Mouse (Mus musculus) lung, adult 18-20 months (tissue): ENCODE data around the gene Rcsd1.
A peak's percentile ranks its signal among the peaks of the same experiment; 100 is the strongest.

Experiments
- DNase-seq, 2 experiments: peaks; one replicate each; pipeline ENCODE4 v3.0.0; 2022; ENCODE audit warnings: mixed read lengths in 2 of 2

Rcsd1 gene

GRCm38 (mm10) chr1:165618201-165618624, 91.3 kb downstream of the Rcsd1 start:
- peak in 1 of 2 experiments; percentile 54 for DNase-seq

DNA sequence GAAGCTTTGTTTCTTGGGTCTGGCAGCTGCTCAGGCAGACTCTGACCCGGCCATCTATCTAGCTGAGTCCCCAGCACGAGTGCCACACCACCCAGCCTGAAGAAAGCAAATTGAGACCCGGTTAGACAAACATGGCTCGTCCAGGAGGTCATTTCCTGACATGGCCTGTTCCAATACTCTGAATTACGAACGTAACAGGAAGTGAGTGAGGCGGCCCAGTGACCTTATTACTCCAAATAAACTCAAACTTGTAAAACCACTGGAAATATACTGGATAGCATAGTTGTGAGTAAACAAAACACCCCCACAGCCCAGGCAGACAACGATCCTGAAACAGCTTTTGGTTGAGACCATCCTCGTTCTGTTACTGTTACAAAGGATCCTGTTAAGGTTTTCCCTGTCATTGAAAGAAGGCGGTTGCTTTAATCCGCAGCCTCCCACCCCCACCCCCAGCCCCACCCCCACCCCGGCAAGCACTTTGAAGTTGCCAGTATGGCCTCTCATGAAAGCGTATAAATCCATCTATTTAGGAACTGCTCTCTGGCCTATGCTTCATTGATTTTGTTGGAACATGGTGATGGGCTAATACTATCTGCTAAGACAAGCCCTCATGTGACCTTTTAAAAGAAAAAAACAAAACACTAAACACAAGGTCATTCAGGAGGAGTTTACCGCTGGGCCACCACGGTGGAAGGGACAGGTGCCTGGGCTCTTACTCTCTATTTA, 92.2 kb downstream of the Rcsd1 start:
- peak; percentile 35 to 64 for DNase-seq

GRCm38 (mm10) chr1:165616652-165617051, 92.9 kb downstream of the Rcsd1 start:
- no peak for DNase-seq

DNA sequence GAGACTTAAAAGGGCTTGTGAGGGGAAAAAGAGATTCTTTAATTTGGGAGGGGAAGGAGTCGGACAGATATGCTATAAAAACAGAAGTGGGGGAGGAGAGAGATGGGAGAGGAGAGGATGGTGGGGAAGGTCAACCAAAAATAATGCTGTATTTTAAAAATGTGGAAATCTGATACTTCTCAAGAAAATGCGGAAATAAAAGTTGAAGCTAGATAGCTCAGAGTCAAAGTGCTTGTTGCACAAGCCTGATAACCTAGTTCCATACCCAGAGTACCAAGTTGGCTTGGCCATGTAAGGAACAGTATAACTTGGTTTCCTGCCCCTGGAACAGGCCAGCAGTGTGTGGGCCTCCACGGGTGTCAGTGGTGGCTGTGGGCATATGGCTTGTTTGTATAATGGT, 94.8 kb downstream of the Rcsd1 start:
- no peak for DNase-seq

- no peak for DNase-seq
These were observed 95.6 kb downstream of the Rcsd1 start for GRCm38 (mm10) chr1:165613926-165614325.

GRCm38 (mm10) chr1:165612714-165613113, 96.8 kb downstream of the Rcsd1 start:
- DNase-seq, result no peak

GRCm38 (mm10) chr1:165610321-165610999, 99.1 kb downstream of the Rcsd1 start:
- no peak for DNase-seq

GRCm38 (mm10) chr1:165609495-165610320, 99.8 kb downstream of the Rcsd1 start:
- no peak for DNase-seq

- DNase-seq, result no peak
These were observed 100.7 kb downstream of the Rcsd1 start for GRCm38 (mm10) chr1:165608904-165609303.

DNA sequence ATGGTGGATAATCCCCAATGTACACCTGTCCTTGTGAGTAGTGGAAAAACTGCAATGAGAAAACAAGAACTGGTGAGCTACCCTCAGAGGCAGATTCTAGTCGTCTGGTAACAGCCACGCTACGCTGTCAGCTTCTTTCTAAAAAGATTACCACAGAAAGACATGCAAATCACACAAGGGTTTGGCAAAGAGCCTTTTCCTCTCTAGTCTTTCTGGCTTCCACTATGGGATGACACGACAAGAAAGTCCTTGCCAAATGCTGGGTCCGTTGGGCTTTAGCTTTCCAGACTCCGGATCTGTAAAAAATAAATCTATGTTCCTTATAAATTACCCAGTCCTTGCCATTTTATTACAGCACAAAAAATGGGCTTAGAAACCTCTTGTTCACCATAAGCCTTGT, 103.8 kb downstream of the Rcsd1 start:
- no peak for DNase-seq

DNA sequence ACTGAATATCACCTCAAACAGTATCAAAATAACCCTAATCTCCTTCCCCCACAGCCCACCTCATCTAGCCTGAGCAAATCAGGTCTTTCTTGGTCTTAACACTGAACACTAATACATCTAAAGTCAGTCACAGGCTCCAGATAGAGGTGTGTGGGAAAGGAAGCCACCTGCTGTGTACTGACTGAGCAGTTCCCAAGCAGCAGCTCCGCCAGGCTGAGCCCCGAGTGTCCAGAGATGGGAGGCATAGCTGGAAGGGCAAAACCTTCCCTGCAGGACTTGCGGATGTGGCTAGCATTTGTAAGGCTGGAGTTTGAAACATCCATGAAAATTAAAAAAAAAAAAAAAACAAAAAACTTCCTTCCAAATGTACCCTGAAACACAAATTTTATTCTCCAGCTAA, 104.4 kb downstream of the Rcsd1 start:
- DNase-seq, result no peak

DNA sequence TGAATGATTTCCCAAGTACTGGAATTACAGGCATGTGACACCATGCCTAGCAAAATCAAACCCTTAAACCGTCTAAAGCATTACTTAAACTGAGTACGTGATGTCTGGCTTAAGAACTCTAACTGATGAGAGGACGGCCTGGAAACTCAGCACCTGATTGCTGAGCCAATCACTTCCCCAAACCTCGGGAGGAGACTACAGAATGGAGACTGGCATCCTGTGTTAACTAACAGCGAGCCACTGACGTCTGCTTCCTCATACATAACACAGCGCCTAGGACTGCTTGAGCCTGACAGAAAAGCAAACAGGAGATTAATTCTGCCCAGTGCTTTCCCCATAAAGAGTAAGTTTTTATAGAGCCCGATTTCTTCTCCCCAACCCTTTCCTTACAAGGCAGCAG, 105.4 kb downstream of the Rcsd1 start:
- DNase-seq, result no peak

DNA sequence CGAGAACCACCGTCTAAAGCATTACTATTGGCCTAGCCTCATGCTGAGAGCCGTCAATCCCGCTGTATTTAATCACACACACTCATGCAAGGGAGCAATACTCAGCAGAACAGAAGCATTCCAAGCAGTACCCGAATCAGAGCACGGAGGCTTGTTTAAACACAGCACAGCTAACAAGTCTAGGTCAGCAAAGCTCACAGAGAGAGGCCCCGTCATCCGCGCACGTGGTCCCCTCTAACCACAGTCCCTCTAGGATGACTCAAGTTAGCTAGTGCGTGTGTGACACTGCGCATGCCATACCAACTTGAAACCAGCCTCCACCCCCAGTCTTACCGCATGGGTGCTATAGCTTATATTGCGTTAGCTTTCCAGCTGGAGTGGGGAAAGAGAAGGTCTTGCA, 106.3 kb downstream of the Rcsd1 start:
- DNase-seq, result no peak

GRCm38 (mm10) chr1:165601775-165602280, 107.7 kb downstream of the Rcsd1 start:
- no peak for DNase-seq
